Mouse (Mus musculus): ENCODE data around the gene 4930550C14Rik. TPM values are rescaled to one million over a fixed set of nuclear protein-coding genes. Genes with fewer than 3 reads are reported as not detected.

The 4930550C14Rik gene
- polyA plus RNA-seq, 1 experiment from 2014 or later, result 0.18 TPM

DNA sequence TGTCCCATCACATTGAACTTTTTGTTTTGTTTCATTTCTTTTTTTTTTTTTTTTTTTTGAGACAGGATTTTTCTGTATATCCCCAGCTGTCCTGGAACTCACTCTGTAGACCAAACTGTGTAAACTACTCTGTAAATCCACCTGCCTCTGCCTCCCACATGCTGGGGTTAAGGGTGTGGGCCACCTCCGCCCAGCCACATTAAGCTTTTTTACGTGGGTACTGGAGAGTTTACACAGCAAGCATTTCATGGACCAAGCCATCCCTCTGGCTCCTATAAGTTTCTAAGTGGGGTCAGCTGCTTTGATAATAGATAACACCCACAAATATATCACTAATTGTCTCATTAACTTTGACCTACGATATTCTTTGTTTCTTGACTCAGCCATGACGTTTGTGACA, 6.4 kb downstream of the 4930550C14Rik start:
- Histone ChIP-seq H3K9me3 (no peaks in the 10 kb centered on the region), H3K4me1 (replicated peaks) (peaks cover 15% of the 10 kb centered on the region), H3K4me3 (no peak overlapping the region), H3K36me3 (no peaks in the 10 kb centered on the region), H3K27me3 (no peaks in the 10 kb centered on the region), H3K9ac (no peak overlapping the region), H3K4me2 (no peak overlapping the region), H3K27ac (replicated peaks) (no peak overlapping the region)
- ATAC-seq (ENCODE audit: low read depth), result no peak
- 87% methylated on average over 4 of the region's 4 CpGs for WGBS

GRCm38 (mm10) chr9:53408953-53409361, 6.8 kb downstream of the 4930550C14Rik start:
- H3K27ac ChIP-seq (replicated peaks), result no peak overlapping the region
- H3K4me2 ChIP-seq, result no peak overlapping the region
- 91% methylated on average over 2 of the region's 2 CpGs for WGBS
- no peaks in the 10 kb centered on the region for H3K27me3 ChIP-seq
- no peaks in the 10 kb centered on the region for H3K9me3 ChIP-seq
- H3K4me3 ChIP-seq, result no peak overlapping the region
- no peak overlapping the region for H3K9ac ChIP-seq
- no peaks in the 10 kb centered on the region for H3K36me3 ChIP-seq
- no peak for ATAC-seq (ENCODE audit: low read depth)
- H3K4me1 ChIP-seq (replicated peaks), result peaks cover 15% of the 10 kb centered on the region

GRCm38 (mm10) chr9:53409427-53409826, 7.3 kb downstream of the 4930550C14Rik start:
- ATAC-seq (ENCODE audit: low read depth), result no peak
- H3K36me3 ChIP-seq, result no peaks in the 10 kb centered on the region
- no peak overlapping the region for H3K27ac ChIP-seq (replicated peaks)
- peaks cover 14% of the 10 kb centered on the region for H3K4me1 ChIP-seq (replicated peaks)
- H3K4me2 ChIP-seq, result no peak overlapping the region
- no peak overlapping the region for H3K9ac ChIP-seq
- no peak overlapping the region for H3K4me3 ChIP-seq
- H3K27me3 ChIP-seq, result no peaks in the 10 kb centered on the region
- no peaks in the 10 kb centered on the region for H3K9me3 ChIP-seq
- 87% methylated on average over 3 of the region's 3 CpGs for WGBS

- H3K4me3 ChIP-seq, result no peak overlapping the region
- no peaks in the 10 kb centered on the region for H3K27me3 ChIP-seq
- H3K9ac ChIP-seq, result no peak overlapping the region
- H3K27ac ChIP-seq (replicated peaks), result no peak overlapping the region
- 0 out of 2 replicates have a peak, but pooled peaks cover under 1% of the 10 kb centered on the region for H3K9me3 ChIP-seq
- no peak for ATAC-seq (ENCODE audit: low read depth)
- no peaks in the 10 kb centered on the region for H3K36me3 ChIP-seq
- H3K4me1 ChIP-seq (replicated peaks), result no peaks in the 10 kb centered on the region
- no peak overlapping the region for H3K4me2 ChIP-seq
- WGBS, result 79% methylated on average over 9 of the region's 9 CpGs
Measured at GRCm38 (mm10) chr9:53422133-53422896, 20.2 kb downstream of the 4930550C14Rik start.

GRCm38 (mm10) chr9:53426726-53427125, 24.6 kb downstream of the 4930550C14Rik start:
- no peaks in the 10 kb centered on the region for H3K27me3 ChIP-seq
- no peak overlapping the region for H3K4me3 ChIP-seq
- no peaks in the 10 kb centered on the region for H3K36me3 ChIP-seq
- ATAC-seq (ENCODE audit: low read depth), result no peak
- no peaks in the 10 kb centered on the region for H3K9me3 ChIP-seq
- H3K4me2 ChIP-seq, result no peak overlapping the region
- no peaks in the 10 kb centered on the region for H3K4me1 ChIP-seq (replicated peaks)
- 88% methylated on average over 3 of the region's 3 CpGs for WGBS
- H3K9ac ChIP-seq, result no peak overlapping the region
- H3K27ac ChIP-seq (replicated peaks), result no peak overlapping the region

GRCm38 (mm10) chr9:53427638-53428037, 25.5 kb downstream of the 4930550C14Rik start:
- Histone ChIP-seq H3K36me3 (no peaks in the 10 kb centered on the region), H3K27me3 (no peaks in the 10 kb centered on the region), H3K4me2 (no peak overlapping the region), H3K9ac (no peak overlapping the region), H3K9me3 (no peaks in the 10 kb centered on the region), H3K27ac (replicated peaks) (no peak overlapping the region), H3K4me1 (replicated peaks) (no peaks in the 10 kb centered on the region), H3K4me3 (no peak overlapping the region)
- ATAC-seq (ENCODE audit: low read depth), result no peak
- 74% methylated on average over 3 of the region's 3 CpGs for WGBS

- 94% methylated on average over 14 of the region's 14 CpGs for WGBS
- no peak overlapping the region for H3K9ac ChIP-seq
- ATAC-seq (ENCODE audit: low read depth), result no peak
Measured at GRCm38 (mm10) chr9:53435830-53436570, 33.9 kb downstream of the 4930550C14Rik start.

GRCm38 (mm10) chr9:53450609-53451008, 48.5 kb downstream of the 4930550C14Rik start:
- Histone ChIP-seq H3K27me3 (no peaks in the 10 kb centered on the region), H3K4me3 (no peak overlapping the region), H3K4me1 (replicated peaks) (no peaks in the 10 kb centered on the region), H3K9me3 (no peaks in the 10 kb centered on the region), H3K9ac (no peak overlapping the region), H3K36me3 (peaks cover 60% of the 10 kb centered on the region), H3K27ac (replicated peaks) (no peak overlapping the region), H3K4me2 (no peak overlapping the region)
- WGBS, result 95% methylated on average over 1 of the region's 1 CpGs
- no peak for ATAC-seq (ENCODE audit: low read depth)

More at GRCm38 (mm10) chr9:53435830-53436570, 33.9 kb downstream of the 4930550C14Rik start:
- Histone ChIP-seq H3K27ac (replicated peaks) (no peak overlapping the region), H3K27me3 (no peaks in the 10 kb centered on the region), H3K4me1 (replicated peaks) (no peaks in the 10 kb centered on the region), H3K4me2 (no peak overlapping the region), H3K4me3 (no peak overlapping the region), H3K9me3 (no peaks in the 10 kb centered on the region), H3K36me3 (peaks cover 20% of the 10 kb centered on the region)

DNA sequence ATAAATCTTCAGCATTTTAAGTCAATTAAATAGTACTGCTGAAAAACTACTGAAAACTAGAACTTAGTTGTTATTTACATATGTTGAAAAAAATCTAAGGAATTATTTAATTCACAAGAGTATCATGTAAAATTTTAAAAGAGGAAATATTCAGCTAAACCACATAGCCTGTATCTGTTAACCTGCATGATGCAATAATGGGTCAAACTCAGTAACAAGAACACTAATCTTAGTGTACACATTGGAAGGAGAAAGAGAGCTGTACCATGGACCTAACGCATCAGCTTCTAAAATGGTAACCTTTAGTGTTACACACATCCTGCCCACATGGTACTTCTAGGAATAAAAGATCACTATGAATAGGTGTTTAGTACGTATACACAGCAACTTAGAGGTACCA, 49.9 kb downstream of the 4930550C14Rik start:
- H3K9ac ChIP-seq, result no peak overlapping the region
- WGBS, result 97% methylated on average over 2 of the region's 2 CpGs
- no peak overlapping the region for H3K4me2 ChIP-seq
- ATAC-seq (ENCODE audit: low read depth), result no peak
- H3K9me3 ChIP-seq, result no peaks in the 10 kb centered on the region
- no peak overlapping the region for H3K27ac ChIP-seq (replicated peaks)
- peaks cover 59% of the 10 kb centered on the region for H3K36me3 ChIP-seq
- no peaks in the 10 kb centered on the region for H3K4me1 ChIP-seq (replicated peaks)
- H3K27me3 ChIP-seq, result no peaks in the 10 kb centered on the region
- H3K4me3 ChIP-seq, result no peak overlapping the region

GRCm38 (mm10) chr9:53472806-53473518, 70.8 kb downstream of the 4930550C14Rik start:
- Histone ChIP-seq H3K4me3 (no peak overlapping the region), H3K4me2 (no peak overlapping the region), H3K9ac (no peak overlapping the region), H3K27me3 (no peaks in the 10 kb centered on the region), H3K9me3 (no peaks in the 10 kb centered on the region), H3K4me1 (replicated peaks) (no peaks in the 10 kb centered on the region), H3K36me3 (peaks cover 22% of the 10 kb centered on the region), H3K27ac (replicated peaks) (no peak overlapping the region)
- 80% methylated on average over 9 of the region's 9 CpGs for WGBS
- no peak for ATAC-seq (ENCODE audit: low read depth)
